In the genomic region with DNA sequence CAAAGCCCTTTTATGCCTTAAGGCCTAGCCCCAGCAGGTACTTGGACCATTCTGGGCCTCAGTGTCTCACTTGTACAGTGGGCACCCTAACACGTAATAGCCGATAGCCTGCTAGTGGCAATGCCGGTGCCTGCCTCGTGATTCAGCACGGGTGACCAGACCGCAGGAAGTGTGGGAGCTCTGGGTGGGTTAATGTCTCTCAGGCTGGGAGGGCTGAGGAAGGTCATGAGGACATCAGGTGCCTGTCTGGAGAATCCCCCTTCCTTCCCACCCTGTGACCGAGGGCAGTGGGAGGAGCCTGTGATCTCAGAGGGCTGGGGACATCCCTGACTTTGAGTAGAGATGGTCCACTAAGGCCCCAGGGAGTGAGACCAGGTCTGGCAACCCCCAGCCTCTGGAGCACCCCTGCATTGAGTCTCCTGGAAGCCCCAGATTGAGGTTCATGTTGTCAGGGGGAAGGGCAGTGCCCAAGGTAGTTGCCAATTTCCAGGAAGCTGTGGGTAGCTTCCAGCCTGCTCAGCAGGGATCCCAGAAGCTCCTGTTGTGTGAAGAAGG, we compare ENCODE assay signal across 22 mouse cellular contexts. TPM values are rescaled to one million over a fixed set of nuclear protein-coding genes. Genes with fewer than 3 reads are reported as not detected.
DNase-seq lines count a peak whose midpoint lies in the region; ATAC-seq lines count a peak whose summit lies in the region.
"Had no signal": no experiment of that assay in that cellular context is flagged by ENCODE, and none has a peak within 500 bp of the region (broad histone marks: within the 10 kb centered on the region; RNA-seq: fewer than 3 reads in every experiment).

No protein-coding gene starts in this region.

- whole genome bisulfite sequencing in heart, embryonic 13.5 days = 61% methylated on average over 7 of the region's 7 CpGs
- 86% methylated on average over 7 of the region's 7 CpGs for WGBS in forebrain, embryonic 11.5 days

- no peak overlapping the region for H3K4me2 ChIP-seq in heart, embryonic 13.5 days
- H3K4me2 ChIP-seq in forebrain, embryonic 11.5 days (ENCODE audit: low read depth, low read length, severe bottlenecking) = no peak overlapping the region
- H3K4me2 ChIP-seq: hindbrain, embryonic 15.5 days; kidney, embryonic 15.5 days; liver, embryonic 15.5 days; midbrain, embryonic 12.5 days had no signal

- peak; percentile 48 for DNase-seq in cerebellum, adult 11-12 months
- no peak for DNase-seq in cerebellum, postnatal 10 days
- DNase-seq in heart, postnatal 4 days = no peak
- peak; percentile 59 for DNase-seq in lung, postnatal 36 days
- no peak for DNase-seq in lung, postnatal 25 days (ENCODE audit: low spot score)
- DNase-seq in forebrain, embryonic 11.5 days (ENCODE audit: low spot score) = no peak
- DNase-seq: adrenal gland, adult 2 months; cerebellum, adult 2 months; gastrocnemius, postnatal 36 days; thymus, adult 2 months had no signal

- no peaks in the 10 kb centered on the region for H3K27me3 ChIP-seq in heart, embryonic 13.5 days (replicated peaks)
- no peaks in the 10 kb centered on the region for H3K27me3 ChIP-seq in forebrain, embryonic 11.5 days (ENCODE audit: control insufficient read depth, insufficient read depth, low read length)
- H3K27me3 ChIP-seq: hindbrain, embryonic 15.5 days; kidney, embryonic 15.5 days; liver, embryonic 15.5 days had no signal

- H3K36me3 ChIP-seq in heart, embryonic 13.5 days = peaks cover 5% of the 10 kb centered on the region; the same call in 1 of the 2 replicates
- H3K36me3 ChIP-seq in forebrain, embryonic 11.5 days (ENCODE audit: control insufficient read depth, insufficient read depth, low read length) = no peaks in the 10 kb centered on the region
- H3K36me3 ChIP-seq: hindbrain, embryonic 15.5 days; kidney, embryonic 15.5 days; liver, embryonic 15.5 days; midbrain, embryonic 12.5 days had no signal

- H3K9me3 ChIP-seq in heart, embryonic 13.5 days = no peaks in the 10 kb centered on the region
- no peaks in the 10 kb centered on the region for H3K9me3 ChIP-seq in forebrain, embryonic 11.5 days (ENCODE audit: control insufficient read depth, low read length)
- H3K9me3 ChIP-seq: hindbrain, embryonic 15.5 days; kidney, embryonic 15.5 days; liver, embryonic 15.5 days; midbrain, embryonic 12.5 days had no signal

- peaks cover 69% of the 10 kb centered on the region for H3K4me1 ChIP-seq in heart, embryonic 13.5 days
- no peaks in the 10 kb centered on the region for H3K4me1 ChIP-seq in forebrain, embryonic 11.5 days (replicated peaks; ENCODE audit: control insufficient read depth, insufficient read depth, low read length)
- H3K4me1 ChIP-seq: midbrain, embryonic 12.5 days had no signal

- ATAC-seq in heart, embryonic 13.5 days (ENCODE audit: extremely low read depth, insufficient number of reproducible peaks, low FRiP score, low TSS enrichment) = no peak
- peak; percentile 24; the same call in 1 of the 2 replicates for ATAC-seq in monocyte, adult 5-6 weeks (replicated peaks; ENCODE audit: insufficient number of reproducible peaks, low FRiP score, low TSS enrichment, poor library complexity, severe bottlenecking)
- no peak for ATAC-seq in forebrain, embryonic 11.5 days (replicated peaks; ENCODE audit: low FRiP score)
- ATAC-seq: intestine, embryonic 16.5 days had no signal

- no peak overlapping the region for H3K4me3 ChIP-seq in heart, embryonic 13.5 days
- no peak overlapping the region for H3K4me3 ChIP-seq in forebrain, embryonic 11.5 days (ENCODE audit: low read depth, low read length)
- H3K4me3 ChIP-seq: hindbrain, embryonic 15.5 days; kidney, embryonic 15.5 days; liver, embryonic 15.5 days; midbrain, embryonic 12.5 days; myocyte had no signal

- peak overlapping the region; percentile 61 for H3K9ac ChIP-seq in heart, embryonic 13.5 days
- H3K9ac ChIP-seq in forebrain, embryonic 11.5 days (ENCODE audit: low read length) = no peak overlapping the region
- H3K9ac ChIP-seq: hindbrain, embryonic 15.5 days; kidney, embryonic 15.5 days; liver, embryonic 15.5 days; midbrain, embryonic 12.5 days had no signal

- H3K27ac ChIP-seq in heart, embryonic 13.5 days (replicated peaks) = peak overlapping the region; percentile 87
- H3K27ac ChIP-seq in forebrain, embryonic 11.5 days (ENCODE audit: low read depth, low read length) = no peak overlapping the region
- H3K27ac ChIP-seq: hindbrain, embryonic 15.5 days; kidney, embryonic 15.5 days; liver, embryonic 15.5 days; midbrain, embryonic 12.5 days had no signal

RNA-seq across cellular contexts. Expression of a gene that starts 20.3 kb away (rescaled TPM):
- polyA plus RNA-seq in heart, embryonic 13.5 days (2015; fragmentation: Nextera tagmentation; extraction: Ambion mirVana) = 21.1 and 22.4 TPM in 2 replicates
- 10 to 100 TPM; 50.3 to 53.1 TPM for total RNA-seq in heart, postnatal 4 days (2021)
- total RNA-seq in monocyte, adult 5-6 weeks (2017) = 61.8 to 91.9 TPM (median 65.3 TPM) in 3 replicates
- polyA plus RNA-seq in forebrain, embryonic 11.5 days (2014; fragmentation: Nextera tagmentation; extraction: Ambion mirVana) = 1.9 and 3.3 TPM in 2 replicates

RNA-seq across cellular contexts. Expression of a gene that starts 30.5 kb away (rescaled TPM):
- polyA plus RNA-seq in heart, embryonic 13.5 days (2015; fragmentation: Nextera tagmentation; extraction: Ambion mirVana) = 0.17 and 0.24 TPM in 2 replicates
- not detected for total RNA-seq in heart, postnatal 4 days (2021)
- not detected in 3 replicates for total RNA-seq in monocyte, adult 5-6 weeks (2017)
- not detected in 2 replicates for polyA plus RNA-seq in forebrain, embryonic 11.5 days (2014; fragmentation: Nextera tagmentation; extraction: Ambion mirVana)
- total RNA-seq: adrenal gland, adult 2 months; gastrocnemius, postnatal 36 days; layer of hippocampus, adult 18-20 months; left cerebral cortex, postnatal 10 days had no signal
- polyA plus RNA-seq: embryonic facial prominence, embryonic 14.5 days; frontal cortex, adult 2 months; liver, embryonic 15.5 days; midbrain, embryonic 12.5 days; myocyte had no signal

Comparison
In these comparisons a context has a peak if more than half of its experiments do, and no peak if none do; other contexts are left out.
1. DNase-seq: peak in cerebellum, adult 11-12 months (single experiment) and lung, postnatal 36 days (single experiment); none in cerebellum, postnatal 10 days (0 of 2), heart, postnatal 4 days (single experiment), lung, postnatal 25 days (single experiment) and forebrain, embryonic 11.5 days (single experiment).